Mouse (Mus musculus): Measurements from ENCODE around the gene Rnf220.

Rnf220 gene

GRCm38 (mm10) chr4:117302027-117302806 lies 194.6 kb downstream of the Rnf220 start:
- DNase-seq (ENCODE audit: low spot score): no peak

- no peak for DNase-seq (ENCODE audit: low spot score)
Measured at GRCm38 (mm10) chr4:117299921-117300320, 196.9 kb downstream of the Rnf220 start.

GRCm38 (mm10) chr4:117297819-117298218 lies 199.0 kb downstream of the Rnf220 start:
- no peak for DNase-seq (ENCODE audit: low spot score)

DNA sequence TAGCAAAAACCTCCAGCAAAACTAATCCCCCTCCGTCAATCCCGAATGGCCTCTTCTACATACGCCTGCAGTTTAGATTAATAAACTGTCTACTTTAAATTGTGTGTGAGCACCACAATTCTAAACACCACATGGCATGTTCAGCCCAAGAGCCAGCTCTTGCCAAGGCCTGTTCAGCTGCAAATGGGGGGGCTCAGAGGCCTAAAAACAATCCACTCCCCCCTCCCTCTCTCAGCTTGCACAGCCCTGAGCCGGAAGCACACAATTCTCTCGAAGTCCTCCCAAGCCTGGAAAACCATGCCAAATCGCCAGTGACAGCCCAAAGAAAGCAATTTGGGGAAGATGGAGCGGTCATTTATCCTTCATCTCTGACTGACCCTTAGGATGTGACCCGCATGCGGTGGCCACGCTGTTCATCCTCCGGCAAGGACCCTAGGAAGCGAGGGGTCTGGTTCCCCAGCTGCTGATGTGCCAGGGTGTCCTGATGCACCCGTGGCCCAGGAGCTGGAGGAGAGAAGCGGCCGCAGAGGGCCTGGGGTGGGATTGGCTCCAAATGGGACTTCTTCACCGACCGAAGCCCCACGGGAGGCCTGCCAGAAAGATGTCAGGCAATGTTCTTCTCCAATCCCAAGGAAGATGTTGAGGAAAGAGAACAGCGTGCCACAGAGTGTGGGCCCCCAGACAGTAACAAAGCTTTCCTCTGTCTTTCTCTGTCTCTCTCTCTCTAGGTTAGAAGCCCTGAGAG lies 199.8 kb downstream of the Rnf220 start:
- DNase-seq (ENCODE audit: low spot score): no peak

- DNase-seq (ENCODE audit: low spot score): no peak
Measured at GRCm38 (mm10) chr4:117291696-117292095, 205.2 kb downstream of the Rnf220 start.

- DNase-seq (ENCODE audit: low spot score): no peak
Measured at GRCm38 (mm10) chr4:117288927-117289801, 207.7 kb downstream of the Rnf220 start.

- DNase-seq (ENCODE audit: low spot score): no peak
Measured at GRCm38 (mm10) chr4:117288277-117288926, 208.4 kb downstream of the Rnf220 start.

- DNase-seq (ENCODE audit: low spot score): no peak
Measured at GRCm38 (mm10) chr4:117284363-117284762, 212.5 kb downstream of the Rnf220 start.

- DNase-seq (ENCODE audit: low spot score): no peak
Measured at GRCm38 (mm10) chr4:117283271-117284191, 213.3 kb downstream of the Rnf220 start.

DNA sequence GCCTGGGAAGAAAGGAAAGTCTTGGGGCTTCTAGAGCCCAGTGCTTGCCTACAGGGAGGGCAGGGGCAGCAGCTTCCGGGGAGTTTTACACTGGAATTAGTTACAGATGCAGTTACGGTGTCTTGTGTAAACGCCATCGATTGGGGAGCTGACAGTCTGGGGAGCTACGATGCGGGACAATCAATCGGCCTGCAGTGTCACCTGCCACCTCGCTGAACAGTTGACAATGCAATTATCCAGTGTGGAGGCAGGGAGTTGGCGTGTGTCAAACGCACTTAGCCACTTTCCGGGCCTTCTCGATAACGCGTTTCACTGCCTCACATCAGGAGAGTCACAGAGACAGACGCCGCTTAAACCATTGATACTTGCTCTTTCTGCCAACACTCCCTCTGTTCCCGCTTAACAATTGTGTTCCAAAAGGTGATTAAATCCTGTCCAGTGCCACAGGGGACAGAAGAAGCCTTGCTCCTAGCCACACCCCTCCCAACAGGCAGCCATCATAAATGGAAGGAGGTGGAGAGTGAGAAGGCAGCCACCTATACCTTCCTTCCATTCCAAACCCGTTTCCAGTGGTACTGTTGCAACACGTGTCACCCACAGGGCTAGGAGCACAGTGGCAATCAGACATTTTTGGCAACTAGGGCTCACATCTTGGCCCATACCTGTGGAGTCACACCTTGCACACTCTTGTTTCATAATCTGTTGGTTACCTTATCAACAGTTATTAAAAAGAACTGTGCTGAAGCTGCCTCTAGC lies 215.6 kb downstream of the Rnf220 start:
- DNase-seq (ENCODE audit: low spot score): no peak

GRCm38 (mm10) chr4:117280397-117280930 lies 216.4 kb downstream of the Rnf220 start:
- DNase-seq (ENCODE audit: low spot score): no peak

DNA sequence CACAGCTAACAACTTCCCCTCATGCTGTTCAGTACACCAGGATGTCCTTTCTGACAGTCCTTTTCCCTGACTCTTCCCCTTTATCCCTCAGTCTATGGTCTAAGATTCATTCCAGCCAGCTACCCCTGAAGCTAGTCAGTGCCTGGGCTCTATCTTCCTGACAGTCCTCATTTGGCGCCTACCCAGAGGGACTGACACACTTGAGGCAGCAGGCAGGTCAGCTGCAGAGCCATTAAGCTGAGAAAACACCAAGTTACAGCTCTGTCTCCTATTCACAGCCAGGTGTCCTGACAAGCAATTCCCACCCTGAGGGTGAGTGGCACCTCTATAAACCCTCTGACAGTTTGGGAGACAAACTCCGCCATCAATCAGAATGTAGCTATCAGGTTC lies 217.6 kb downstream of the Rnf220 start:
- DNase-seq (ENCODE audit: low spot score): no peak

GRCm38 (mm10) chr4:117278381-117279252 lies 218.2 kb downstream of the Rnf220 start:
- DNase-seq (ENCODE audit: low spot score): no peak

DNA sequence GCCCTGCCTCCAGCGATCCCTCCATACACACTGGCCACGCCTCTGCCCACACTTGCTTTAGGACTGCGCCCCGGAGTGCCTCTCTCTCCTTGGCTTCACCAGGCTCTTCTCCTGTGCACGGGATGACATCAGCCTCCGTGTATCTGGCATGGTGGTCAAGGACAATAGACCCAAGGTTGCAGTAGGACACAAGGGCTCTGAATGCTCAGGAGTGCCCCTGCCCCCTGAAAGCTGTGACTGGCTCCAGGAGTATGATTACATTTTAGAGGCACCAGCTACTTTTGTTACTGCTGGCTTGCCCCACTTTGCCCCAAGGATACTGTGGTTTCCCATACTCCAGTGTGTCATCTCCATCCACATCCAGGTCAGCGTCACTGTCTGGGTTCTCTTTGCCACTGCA lies 219.2 kb downstream of the Rnf220 start:
- no peak for DNase-seq (ENCODE audit: low spot score)

- DNase-seq (ENCODE audit: low spot score): no peak
Measured at GRCm38 (mm10) chr4:117277021-117277420, 219.8 kb downstream of the Rnf220 start.

DNA sequence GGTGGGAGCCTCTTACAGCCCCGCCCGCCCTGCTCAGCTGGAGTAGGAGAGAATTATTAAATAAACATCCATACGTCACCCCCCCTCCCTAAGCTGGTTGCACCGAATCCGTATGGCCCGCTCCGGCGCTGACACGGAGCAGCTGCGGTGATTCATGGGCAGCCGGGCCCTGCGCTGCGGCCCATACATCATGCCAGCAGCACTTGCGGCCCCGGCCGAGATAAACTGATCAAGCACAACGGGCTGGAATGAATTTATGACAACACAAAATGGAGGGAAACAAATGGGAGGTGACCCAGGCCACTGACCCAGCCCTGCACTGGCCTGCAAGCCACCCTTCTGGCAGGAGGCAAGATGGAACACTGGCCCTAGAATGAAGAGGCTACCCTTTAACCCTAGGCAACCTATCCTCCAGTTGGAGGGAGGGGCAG lies 220.6 kb downstream of the Rnf220 start:
- DNase-seq (ENCODE audit: low spot score): no peak

- DNase-seq (ENCODE audit: low spot score): no peak
Measured at GRCm38 (mm10) chr4:117274720-117275119, 222.1 kb downstream of the Rnf220 start.

DNA sequence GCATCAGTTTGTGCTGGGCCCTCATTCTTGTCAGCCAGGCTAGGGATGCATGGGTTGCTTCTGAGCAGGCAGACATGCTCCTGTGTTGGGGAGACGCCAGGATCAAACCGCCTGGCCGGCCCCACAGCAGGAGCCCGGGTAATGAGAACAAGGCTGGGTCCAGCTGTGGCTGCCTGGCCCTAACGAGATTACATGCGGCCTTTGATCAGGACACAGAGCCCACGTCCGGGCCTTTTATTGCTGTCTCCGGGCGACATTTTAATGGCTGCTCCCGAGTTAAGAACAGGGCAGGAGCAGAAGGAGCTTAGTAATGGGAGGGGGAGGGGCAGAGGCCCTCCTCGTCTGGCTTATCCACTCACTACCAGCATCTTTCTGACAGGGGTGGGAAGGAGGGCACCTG lies 224.4 kb downstream of the Rnf220 start:
- no peak for DNase-seq (ENCODE audit: low spot score)

DNA sequence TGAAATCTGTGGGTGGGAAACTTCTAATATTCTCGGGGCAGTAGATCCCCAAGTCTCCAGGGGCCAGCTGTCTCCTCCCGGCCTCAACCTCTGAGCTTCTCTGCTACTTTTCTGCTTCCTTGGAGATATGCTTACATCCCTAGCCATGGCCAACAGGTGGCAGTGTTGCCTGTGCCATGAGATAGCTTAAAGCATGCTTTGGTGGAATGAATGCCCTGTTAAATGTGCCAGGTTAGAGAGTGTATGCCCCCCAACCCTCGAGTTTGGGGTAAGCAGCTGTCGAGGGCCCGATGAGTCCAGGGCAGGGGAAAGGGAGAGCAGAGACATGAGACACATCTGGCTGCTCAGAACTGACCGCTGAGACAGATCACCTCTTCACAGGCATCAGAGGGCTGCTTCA lies 226.6 kb downstream of the Rnf220 start:
- DNase-seq (ENCODE audit: low spot score): peak; percentile 66

Measured in left cerebral cortex, adult 11 months (tissue).